Mouse (Mus musculus) kidney, adult 9 months (tissue): ENCODE measurements around the gene Fkbp1b.
"Not testable (repeated sequence)": the region's sequence is repeated elsewhere in the genome, so short reads cannot be mapped to it uniquely, and the experiment has no call there.

Experiments used
- DNase-seq: peaks from one replicate; pipeline ENCODE4 v3.0.0; 2022

Gene Fkbp1b

GRCm38 (mm10) chr12:4842890-4843597 is 1.7 kb upstream of the Fkbp1b start, which contains the start of gene Wdcp:
TSS of gene Wdcp (plus strand) at chr12:4843303.
- peak; percentile 94 for DNase-seq

- no peak for DNase-seq
Observed at GRCm38 (mm10) chr12:4842456-4842855, 1.1 kb upstream of the Fkbp1b start.

GRCm38 (mm10) chr12:4840741-4841140 is 650 bp downstream of the Fkbp1b start:
- no peak for DNase-seq

- no peak for DNase-seq
Observed at GRCm38 (mm10) chr12:4840010-4840409, 1.4 kb downstream of the Fkbp1b start.

- DNase-seq, result no peak
Observed at GRCm38 (mm10) chr12:4836959-4837358, 4.4 kb downstream of the Fkbp1b start.

GRCm38 (mm10) chr12:4827256-4827655 is 14.1 kb downstream of the Fkbp1b start:
- no peak for DNase-seq

GRCm38 (mm10) chr12:4817361-4818101 is 23.9 kb downstream of the Fkbp1b start, which contains the start of gene Sf3b6:
TSS of gene Sf3b6 (plus strand) at chr12:4817544.
- peak; percentile 99 for DNase-seq

GRCm38 (mm10) chr12:4816680-4817360 is 24.6 kb downstream of the Fkbp1b start:
- DNase-seq, result no peak

- no peak for DNase-seq
Observed at GRCm38 (mm10) chr12:4813636-4814035, 27.8 kb downstream of the Fkbp1b start.

- no peak for DNase-seq
Observed at GRCm38 (mm10) chr12:4811705-4812104, 29.7 kb downstream of the Fkbp1b start.

- peak; percentile 74 for DNase-seq
Observed at GRCm38 (mm10) chr12:4811036-4811435, 30.4 kb downstream of the Fkbp1b start.

GRCm38 (mm10) chr12:4797471-4797870 is 43.9 kb downstream of the Fkbp1b start:
- not testable (repeated sequence) for DNase-seq

GRCm38 (mm10) chr12:4793718-4794117 is 47.7 kb downstream of the Fkbp1b start:
- DNase-seq, result no peak

GRCm38 (mm10) chr12:4788128-4788527 is 53.3 kb downstream of the Fkbp1b start:
- DNase-seq, result not testable (repeated sequence)

GRCm38 (mm10) chr12:4784466-4784865 is 56.9 kb downstream of the Fkbp1b start:
- no peak for DNase-seq

- peak; percentile 66 for DNase-seq
Observed at GRCm38 (mm10) chr12:4783598-4783997, 57.8 kb downstream of the Fkbp1b start.
